Mouse (Mus musculus) E14TG2a.4 (cell line): ENCODE results near the gene Amh.

ENCODE experiments used
- CTCF ChIP-seq: conservative IDR thresholded peaks from 2 replicates; pipeline ENCODE4 v1.5.1; 2014; ENCODE audit warnings: low read length
- NANOG ChIP-seq: IDR thresholded peaks from 2 replicates; pipeline ENCODE4 v1.6.1; 2014; ENCODE audit warnings: borderline replicate concordance, low read length, mixed read lengths
- POU5F1 ChIP-seq: IDR thresholded peaks from 2 replicates; pipeline ENCODE4 v1.6.1; 2014; ENCODE audit warnings: low read length, borderline replicate concordance

GRCm38 (mm10) chr10:80813366-80813765, 8.3 kb downstream of the Amh start, which contains the start of gene Jsrp1:
- TF ChIP-seq CTCF (no peak), NANOG (no peak), POU5F1 (no peak)
